Mouse (Mus musculus) lung, embryonic 16.5 days (tissue): ENCODE data around the gene Prnp. TPM values are rescaled to one million over a fixed set of nuclear protein-coding genes. Genes with fewer than 3 reads are reported as not detected.

Source experiments
- ATAC-seq: fragments of 200-750 bp; cut with Nextera tagmentation; 2 replicates; pipeline ENCODE4 v1.8.0; 2017; ENCODE audit warnings: low read depth, mild to moderate bottlenecking, moderate library complexity
- H3K27ac ChIP-seq: fragments of 300-500 bp; sonication (generic); 2 replicates; pipeline ENCODE4 v1.5.1; 2014; ENCODE audit warnings: mild to moderate bottlenecking, control low read depth, low read length
- H3K27me3 ChIP-seq: fragments of 300-500 bp; sonication (generic); 2 replicates; pipeline ENCODE4 v1.6.1; 2014; ENCODE audit warnings: low read depth, low read length, mixed read lengths; ENCODE audit not compliant: control insufficient read depth, insufficient read depth
- H3K36me3 ChIP-seq: fragments of 300-500 bp; sonication (generic); 2 replicates; pipeline ENCODE4 v1.6.1; 2014; ENCODE audit warnings: low read length; ENCODE audit not compliant: control insufficient read depth, insufficient read depth
- H3K4me1 ChIP-seq: fragments of 300-500 bp; sonication (generic); replicated peaks from 2 replicates; pipeline ENCODE4 v1.6.1; 2014; ENCODE audit warnings: low read length, mixed read lengths; ENCODE audit not compliant: control insufficient read depth, insufficient read depth
- H3K4me2 ChIP-seq: fragments of 300-500 bp; sonication (generic); 2 replicates; pipeline ENCODE4 v1.6.1; 2014; ENCODE audit warnings: low read depth, low read length, control low read depth
- H3K4me3 ChIP-seq: fragments of 300-500 bp; sonication (generic); 2 replicates; pipeline ENCODE4 v1.5.1; 2014; ENCODE audit warnings: mild to moderate bottlenecking, low read length, control low read depth
- H3K9ac ChIP-seq: fragments of 300-500 bp; sonication (generic); 2 replicates; pipeline ENCODE4 v1.6.1; 2014; ENCODE audit warnings: low read length, control low read depth
- H3K9me3 ChIP-seq: fragments of 300-500 bp; sonication (generic); 2 replicates; pipeline ENCODE4 v1.6.1; 2016; ENCODE audit warnings: low read length; ENCODE audit not compliant: control insufficient read depth
- WGBS: fragments of 180-500 bp; shearing (Covaris S2); extraction: QIAGEN DNeasy Blood & Tissue Kit; methylation state at CpG from one replicate; pipeline ENCODE4 v1.1.7; 2014; 5-methylcytosine and 5-hydroxymethylcytosine counted together
- polyA plus RNA-seq: library from polyadenylated mRNA; unstranded; fragments of >200 nt; fragmentation: Nextera tagmentation; extraction: Ambion mirVana; gene quantifications from 2 replicates; pipeline ENCODE4 v1.2.1, GENCODE M21; 2015

Gene Prnp
- polyA plus RNA-seq, 1 experiment from 2014 or later, result 56.7 TPM

- Histone ChIP-seq H3K27ac (no peak overlapping the region), H3K36me3 (no peaks in the 10 kb centered on the region), H3K9ac (no peak overlapping the region), H3K4me1 (no peaks in the 10 kb centered on the region), H3K4me2 (no peak overlapping the region), H3K9me3 (no peaks in the 10 kb centered on the region), H3K4me3 (no peak overlapping the region), H3K27me3 (no peaks in the 10 kb centered on the region)
- 85% methylated on average over 2 of the region's 2 CpGs for WGBS
- ATAC-seq, result no peak
These were observed 60.9 kb downstream of the Prnp start for GRCm38 (mm10) chr2:131970597-131970996.

GRCm38 (mm10) chr2:131971098-131971497 lies 61.4 kb downstream of the Prnp start:
- no peak for ATAC-seq
- Histone ChIP-seq H3K36me3 (no peaks in the 10 kb centered on the region), H3K27me3 (no peaks in the 10 kb centered on the region), H3K9ac (no peak overlapping the region), H3K4me2 (no peak overlapping the region), H3K4me3 (no peak overlapping the region), H3K27ac (no peak overlapping the region), H3K9me3 (no peaks in the 10 kb centered on the region), H3K4me1 (no peaks in the 10 kb centered on the region)
- WGBS, result 73% methylated on average over 4 of the region's 4 CpGs

- Histone ChIP-seq H3K27me3 (no peaks in the 10 kb centered on the region), H3K4me1 (no peaks in the 10 kb centered on the region), H3K4me2 (no peak overlapping the region), H3K9ac (no peak overlapping the region), H3K9me3 (0 out of 2 replicates have a peak, but pooled peaks cover 3% of the 10 kb centered on the region), H3K27ac (no peak overlapping the region), H3K4me3 (no peak overlapping the region), H3K36me3 (no peaks in the 10 kb centered on the region)
- ATAC-seq, result no peak
- WGBS, result 77% methylated on average over 3 of the region's 3 CpGs
These were observed 66.9 kb downstream of the Prnp start for GRCm38 (mm10) chr2:131976663-131977062.

GRCm38 (mm10) chr2:131980866-131981265 lies 71.1 kb downstream of the Prnp start:
- Histone ChIP-seq H3K9ac (no peak overlapping the region), H3K4me2 (no peak overlapping the region)

GRCm38 (mm10) chr2:131982546-131983196 lies 72.9 kb downstream of the Prnp start:
- H3K9ac ChIP-seq, result no peak overlapping the region
- H3K9me3 ChIP-seq, result 0 out of 2 replicates have a peak, but pooled peaks cover 2% of the 10 kb centered on the region
- ATAC-seq, result peak; percentile 68
- no peaks in the 10 kb centered on the region for H3K27me3 ChIP-seq
- H3K36me3 ChIP-seq, result no peaks in the 10 kb centered on the region
- 12% methylated on average over 6 of the region's 6 CpGs for WGBS
- no peak overlapping the region for H3K4me3 ChIP-seq
- no peak overlapping the region for H3K4me2 ChIP-seq
- H3K4me1 ChIP-seq, result no peaks in the 10 kb centered on the region
- no peak overlapping the region for H3K27ac ChIP-seq

More at GRCm38 (mm10) chr2:131980866-131981265, 71.1 kb downstream of the Prnp start:
- no peaks in the 10 kb centered on the region for H3K4me1 ChIP-seq
- H3K4me3 ChIP-seq, result no peak overlapping the region
- peak overlapping the region; percentile 53; the same call in 1 of the 2 replicates for H3K27ac ChIP-seq
- 0 out of 2 replicates have a peak, but pooled peaks cover 3% of the 10 kb centered on the region for H3K9me3 ChIP-seq
- peak; percentile 91 for ATAC-seq
- H3K36me3 ChIP-seq, result no peaks in the 10 kb centered on the region
- no peaks in the 10 kb centered on the region for H3K27me3 ChIP-seq
- 30% methylated on average over 9 of the region's 9 CpGs for WGBS

GRCm38 (mm10) chr2:131987950-131988349 lies 78.2 kb downstream of the Prnp start:
- no peak for ATAC-seq
- no peak overlapping the region for H3K4me2 ChIP-seq
- H3K4me3 ChIP-seq, result no peak overlapping the region
- H3K36me3 ChIP-seq, result no peaks in the 10 kb centered on the region
- H3K27ac ChIP-seq, result no peak overlapping the region
- no peaks in the 10 kb centered on the region for H3K9me3 ChIP-seq
- no peak overlapping the region for H3K9ac ChIP-seq
- H3K27me3 ChIP-seq, result no peaks in the 10 kb centered on the region
- WGBS, result 30% methylated on average over 3 of the region's 3 CpGs
- H3K4me1 ChIP-seq, result peaks cover 4% of the 10 kb centered on the region

Other genes starting within 250 kb of the Prnp start
- not detected in 2 replicates for gene Erv3, start 50.2 kb upstream of the Prnp start, polyA plus RNA-seq
- gene Prn, start within 50 bp of the Prnp start, polyA plus RNA-seq, result not detected in 2 replicates
- gene Prnd, start 40.9 kb downstream of the Prnp start, polyA plus RNA-seq, result 33.6 and 38.3 TPM in 2 replicates
- 14.5 and 14.6 TPM in 2 replicates for gene Rassf2, start 120.3 kb downstream of the Prnp start, polyA plus RNA-seq
- 11.1 and 12.1 TPM in 2 replicates for gene Slc23a2, start 235.2 kb downstream of the Prnp start, polyA plus RNA-seq